ENCODE assay signal across 15 mouse cellular contexts in the genomic region with DNA sequence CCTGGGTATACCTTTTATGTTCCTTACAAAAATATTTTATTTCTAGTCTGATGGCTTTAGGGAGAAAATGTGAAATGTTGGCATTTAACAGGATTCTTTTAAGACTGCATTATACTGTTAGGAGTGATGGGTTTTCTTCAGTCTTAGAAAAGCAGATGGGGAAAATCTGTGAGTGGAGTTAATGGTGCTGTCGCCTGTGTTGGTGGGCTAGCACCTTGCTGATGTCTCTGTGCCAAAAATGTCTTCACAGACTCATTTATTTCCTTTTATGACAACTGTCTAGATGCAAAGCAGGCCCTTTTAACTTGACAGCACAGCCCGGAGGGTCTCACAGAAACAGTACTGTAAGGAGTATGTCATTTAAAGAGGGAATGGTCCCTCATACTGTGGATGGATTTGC.
A peak's percentile ranks its signal among the peaks of the same experiment; 100 is the strongest.
DNase-seq lines count a peak whose midpoint lies in the region; ATAC-seq and TF ChIP-seq lines count a peak whose summit lies in the region.
"Had no signal": no experiment of that assay in that cellular context is flagged by ENCODE, and none has a peak within 500 bp of the region (broad histone marks: within the 10 kb centered on the region; RNA-seq: fewer than 3 reads in every experiment).

No protein-coding gene starts in this region.

- no peak overlapping the region for H3K4me3 ChIP-seq in forebrain, embryonic 15.5 days
- no peak overlapping the region for H3K4me3 ChIP-seq in forebrain, embryonic 10.5 days
- no peak overlapping the region for H3K4me3 ChIP-seq in forebrain, postnatal 0 days (ENCODE audit: low read depth, low read length)
- H3K4me3 ChIP-seq in forebrain, embryonic 13.5 days = no peak overlapping the region
- H3K4me3 ChIP-seq: embryonic facial prominence, embryonic 10.5 days; embryonic facial prominence, embryonic 12.5 days had no signal

- H3K9ac ChIP-seq in forebrain, embryonic 15.5 days (replicated peaks) = no peak overlapping the region
- H3K9ac ChIP-seq in forebrain, postnatal 0 days = no peak overlapping the region
- H3K9ac ChIP-seq in forebrain, embryonic 13.5 days = no peak overlapping the region
- H3K9ac ChIP-seq: embryonic facial prominence, embryonic 12.5 days had no signal

- H3K36me3 ChIP-seq in forebrain, embryonic 15.5 days = no peaks in the 10 kb centered on the region
- H3K36me3 ChIP-seq in forebrain, embryonic 10.5 days (replicated peaks) = no peaks in the 10 kb centered on the region
- H3K36me3 ChIP-seq in forebrain, postnatal 0 days (ENCODE audit: insufficient read depth) = no peaks in the 10 kb centered on the region
- H3K36me3 ChIP-seq in forebrain, embryonic 13.5 days (ENCODE audit: poor library complexity, severe bottlenecking) = no peaks in the 10 kb centered on the region
- H3K36me3 ChIP-seq: embryonic facial prominence, embryonic 10.5 days; embryonic facial prominence, embryonic 12.5 days had no signal

- peak; percentile 53 for ATAC-seq in forebrain, embryonic 15.5 days (replicated peaks)
- peak; percentile 77 for ATAC-seq in forebrain, postnatal 0 days
- ATAC-seq in forebrain, embryonic 13.5 days = no peak; the same call in 1 of the 2 replicates

- H3K4me1 ChIP-seq in forebrain, embryonic 15.5 days = 0 out of 2 replicates have a peak, but pooled peaks cover 6% of the 10 kb centered on the region
- H3K4me1 ChIP-seq in forebrain, embryonic 10.5 days = no peaks in the 10 kb centered on the region
- H3K4me1 ChIP-seq in forebrain, postnatal 0 days (ENCODE audit: insufficient read depth) = no peaks in the 10 kb centered on the region
- no peaks in the 10 kb centered on the region for H3K4me1 ChIP-seq in forebrain, embryonic 13.5 days

- H3K27ac ChIP-seq in forebrain, embryonic 15.5 days (replicated peaks) = no peak overlapping the region
- H3K27ac ChIP-seq in forebrain, embryonic 10.5 days = no peak overlapping the region
- H3K27ac ChIP-seq in forebrain, postnatal 0 days (ENCODE audit: low read depth, low read length) = no peak overlapping the region
- H3K27ac ChIP-seq in forebrain, embryonic 13.5 days = no peak overlapping the region
- H3K27ac ChIP-seq: embryonic facial prominence, embryonic 10.5 days; embryonic facial prominence, embryonic 12.5 days had no signal

- no peak overlapping the region for H3K4me2 ChIP-seq in forebrain, embryonic 15.5 days (replicated peaks)
- no peak overlapping the region for H3K4me2 ChIP-seq in forebrain, postnatal 0 days (ENCODE audit: low read depth)
- no peak overlapping the region for H3K4me2 ChIP-seq in forebrain, embryonic 13.5 days
- H3K4me2 ChIP-seq: embryonic facial prominence, embryonic 12.5 days had no signal

- 68% methylated on average over 2 of the region's 2 CpGs for WGBS in forebrain, embryonic 15.5 days
- WGBS in forebrain, embryonic 10.5 days = 86% methylated on average over 2 of the region's 2 CpGs
- 51% methylated on average over 2 of the region's 2 CpGs for WGBS in forebrain, postnatal 0 days
- WGBS in forebrain, embryonic 13.5 days = 87% methylated on average over 2 of the region's 2 CpGs

- no peaks in the 10 kb centered on the region for H3K27me3 ChIP-seq in forebrain, embryonic 15.5 days
- H3K27me3 ChIP-seq in forebrain, embryonic 10.5 days (ENCODE audit: poor library complexity, severe bottlenecking) = no peaks in the 10 kb centered on the region
- no peaks in the 10 kb centered on the region for H3K27me3 ChIP-seq in forebrain, postnatal 0 days (ENCODE audit: insufficient read depth, low read length)
- H3K27me3 ChIP-seq in forebrain, embryonic 13.5 days = no peaks in the 10 kb centered on the region
- H3K27me3 ChIP-seq: embryonic facial prominence, embryonic 12.5 days had no signal

- TF ChIP-seq CTCF in forebrain, postnatal 0 days (IDR thresholded peaks at IDR 0.05; ENCODE audit: low read depth) = no peak

- H3K9me3 ChIP-seq in forebrain, embryonic 15.5 days = no peaks in the 10 kb centered on the region
- H3K9me3 ChIP-seq in forebrain, embryonic 10.5 days = no peaks in the 10 kb centered on the region
- H3K9me3 ChIP-seq in forebrain, postnatal 0 days (ENCODE audit: low read length) = no peaks in the 10 kb centered on the region
- H3K9me3 ChIP-seq in forebrain, embryonic 13.5 days (replicated peaks) = no peaks in the 10 kb centered on the region
- H3K9me3 ChIP-seq: embryonic facial prominence, embryonic 10.5 days; embryonic facial prominence, embryonic 12.5 days had no signal

- no peak for DNase-seq in forebrain, embryonic 10.5 days (ENCODE audit: extremely low spot score, low spot score)
- no peak for DNase-seq in forebrain, postnatal 0 days
- no peak for DNase-seq in spleen, postnatal 36 days (ENCODE audit: low spot score in 2 of 2)
- DNase-seq: adrenal gland, adult 2 months; adrenal gland, postnatal 10 days; adrenal gland, postnatal 25 days; cerebellum, adult 11-12 months; cerebellum, adult 2 months; cerebellum, adult 9-10 months; cerebellum, postnatal 10 days; cerebellum, postnatal 25 days had no signal
